Mouse (Mus musculus) embryonic facial prominence, embryonic 14.5 days (tissue): ENCODE data around the gene Tgfbr3. TPM values are rescaled to one million over a fixed set of nuclear protein-coding genes. Genes with fewer than 3 reads are reported as not detected.
A peak's percentile ranks its signal among the peaks of the same experiment; 100 is the strongest.

Experiments
- ATAC-seq: fragments of 200-750 bp; cut with Nextera tagmentation; 2 replicates; pipeline ENCODE4 v1.8.0; 2017; ENCODE audit warnings: low read depth, moderate number of reproducible peaks, moderate TSS enrichment
- DNase-seq: peaks from one replicate; pipeline ENCODE4 v3.0.0-alpha.2; 2015; ENCODE audit warnings: low spot score
- H3K27ac ChIP-seq: fragments of 300-500 bp; sonication (generic); replicated peaks from 2 replicates; pipeline ENCODE4 v1.5.1; 2014; ENCODE audit warnings: low read depth, mild to moderate bottlenecking, low read length, moderate library complexity
- H3K27me3 ChIP-seq: fragments of 300-500 bp; sonication (generic); replicated peaks from 2 replicates; pipeline ENCODE4 v1.6.1; 2014; ENCODE audit warnings: low read length; ENCODE audit not compliant: control insufficient read depth, insufficient read depth
- H3K36me3 ChIP-seq: fragments of 300-500 bp; sonication (generic); 2 replicates; pipeline ENCODE4 v1.6.1; 2014; ENCODE audit warnings: low read length, mixed read lengths; ENCODE audit not compliant: control insufficient read depth, insufficient read depth
- H3K4me1 ChIP-seq: fragments of 300-500 bp; sonication (generic); 2 replicates; pipeline ENCODE4 v1.6.1; 2014; ENCODE audit warnings: antibody characterized with exemption, low read length; ENCODE audit not compliant: control insufficient read depth, insufficient read depth
- H3K4me2 ChIP-seq: fragments of 300-500 bp; sonication (generic); 2 replicates; pipeline ENCODE4 v1.6.1; 2014; ENCODE audit warnings: low read depth, mild to moderate bottlenecking, low read length, moderate library complexity, mixed read lengths
- H3K4me3 ChIP-seq: fragments of 300-500 bp; sonication (generic); 2 replicates; pipeline ENCODE4 v1.5.1; 2014; ENCODE audit warnings: low read depth, mild to moderate bottlenecking, low read length
- H3K9ac ChIP-seq: fragments of 300-500 bp; sonication (generic); 2 replicates; pipeline ENCODE4 v1.6.1; 2014; ENCODE audit warnings: low read depth, mild to moderate bottlenecking, low read length, moderate library complexity, mixed read lengths
- H3K9me3 ChIP-seq: fragments of 300-500 bp; sonication (generic); 2 replicates; pipeline ENCODE4 v1.6.1; 2016; ENCODE audit warnings: low read length; ENCODE audit not compliant: control insufficient read depth
- WGBS: fragments of 180-500 bp; shearing (Covaris S2); extraction: QIAGEN DNeasy Blood & Tissue Kit; methylation state at CpG from one replicate; pipeline ENCODE4 v1.1.7; 2014; 5-methylcytosine and 5-hydroxymethylcytosine counted together
- polyA plus RNA-seq: library from polyadenylated mRNA; unstranded; fragments of >200 nt; fragmentation: Nextera tagmentation; extraction: Ambion mirVana; gene quantifications from 2 replicates; pipeline ENCODE4 v1.2.1, GENCODE M21; 2014

The Tgfbr3 gene
- polyA plus RNA-seq, 1 experiment from 2014 or later = 36.5 TPM

GRCm38 (mm10) chr5:107202801-107203559 is 86.4 kb downstream of the Tgfbr3 start:
- Histone ChIP-seq H3K4me2 (no peak overlapping the region), H3K9ac (no peak overlapping the region), H3K4me3 (no peak overlapping the region), H3K27me3 (no peaks in the 10 kb centered on the region), H3K9me3 (no peaks in the 10 kb centered on the region), H3K4me1 (peaks cover 53% of the 10 kb centered on the region), H3K27ac (peak overlapping the region; percentile 63), H3K36me3 (peaks cover 9% of the 10 kb centered on the region; the same call in 1 of the 2 replicates)
- ATAC-seq (no peak), DNase-seq (peak; percentile 50)
- WGBS = 21% methylated on average over 8 of the region's 8 CpGs

GRCm38 (mm10) chr5:107201509-107202182 is 87.8 kb downstream of the Tgfbr3 start:
- Histone ChIP-seq H3K4me1 (peaks cover 52% of the 10 kb centered on the region), H3K27ac (peak overlapping the region; percentile 88), H3K9ac (no peak overlapping the region), H3K36me3 (peaks cover 9% of the 10 kb centered on the region; the same call in 1 of the 2 replicates), H3K4me2 (no peak overlapping the region), H3K4me3 (no peak overlapping the region), H3K9me3 (no peaks in the 10 kb centered on the region), H3K27me3 (no peaks in the 10 kb centered on the region)
- whole genome bisulfite sequencing = 50% methylated on average over 9 of the region's 9 CpGs
- ATAC-seq (no peak), DNase-seq (no peak)

- peaks cover 59% of the 10 kb centered on the region for H3K4me1 ChIP-seq
- H3K4me2 ChIP-seq = 0 out of 2 replicates have a peak overlapping the region, but pooled peaks have one; percentile 11
- peak overlapping the region; percentile 88 for H3K27ac ChIP-seq
- DNase-seq = peak; percentile 68
- no peaks in the 10 kb centered on the region for H3K27me3 ChIP-seq
- peaks cover 5% of the 10 kb centered on the region; the same call in 1 of the 2 replicates for H3K36me3 ChIP-seq
- ATAC-seq = no peak
- 31% methylated on average over 12 of the region's 12 CpGs for WGBS
- H3K4me3 ChIP-seq = no peak overlapping the region
- no peak overlapping the region for H3K9ac ChIP-seq
- H3K9me3 ChIP-seq = no peaks in the 10 kb centered on the region
Observed at GRCm38 (mm10) chr5:107200853-107201341, 88.5 kb downstream of the Tgfbr3 start.

GRCm38 (mm10) chr5:107200221-107200635 is 89.2 kb downstream of the Tgfbr3 start:
- DNase-seq = peak; percentile 86
- peak overlapping the region; percentile 13; the same call in 1 of the 2 replicates for H3K4me2 ChIP-seq

GRCm38 (mm10) chr5:107195751-107196395 is 93.6 kb downstream of the Tgfbr3 start:
- Histone ChIP-seq H3K4me1 (peaks cover 45% of the 10 kb centered on the region), H3K36me3 (no peaks in the 10 kb centered on the region), H3K4me3 (no peak overlapping the region), H3K27me3 (no peaks in the 10 kb centered on the region), H3K9me3 (no peaks in the 10 kb centered on the region), H3K9ac (no peak overlapping the region), H3K4me2 (peak overlapping the region; percentile 15; the same call in 1 of the 2 replicates), H3K27ac (peak overlapping the region; percentile 71)
- WGBS = 18% methylated on average over 12 of the region's 12 CpGs
- ATAC-seq = peak; percentile 81
- peak; percentile 93 for DNase-seq

More at GRCm38 (mm10) chr5:107200221-107200635, 89.2 kb downstream of the Tgfbr3 start:
- Histone ChIP-seq H3K36me3 (no peaks in the 10 kb centered on the region), H3K9me3 (no peaks in the 10 kb centered on the region), H3K4me1 (peaks cover 66% of the 10 kb centered on the region), H3K27me3 (no peaks in the 10 kb centered on the region), H3K27ac (peak overlapping the region; percentile 88), H3K9ac (0 out of 2 replicates have a peak overlapping the region, but pooled peaks have one; percentile 10), H3K4me3 (no peak overlapping the region)
- ATAC-seq = peak; percentile 76
- WGBS = 29% methylated on average over 10 of the region's 10 CpGs

GRCm38 (mm10) chr5:107193160-107193559 is 96.3 kb downstream of the Tgfbr3 start:
- no peaks in the 10 kb centered on the region for H3K36me3 ChIP-seq
- H3K9ac ChIP-seq = no peak overlapping the region
- H3K9me3 ChIP-seq = no peaks in the 10 kb centered on the region
- 81% methylated on average over 9 of the region's 9 CpGs for WGBS
- no peak overlapping the region for H3K4me2 ChIP-seq
- H3K4me3 ChIP-seq = no peak overlapping the region
- no peaks in the 10 kb centered on the region for H3K27me3 ChIP-seq
- ATAC-seq = no peak
- no peak for DNase-seq
- H3K4me1 ChIP-seq = peaks cover 30% of the 10 kb centered on the region
- H3K27ac ChIP-seq = no peak overlapping the region

- H3K4me3 ChIP-seq = no peak overlapping the region
- H3K4me1 ChIP-seq = peaks cover 30% of the 10 kb centered on the region
- no peaks in the 10 kb centered on the region for H3K36me3 ChIP-seq
- no peaks in the 10 kb centered on the region for H3K27me3 ChIP-seq
- H3K27ac ChIP-seq = no peak overlapping the region; the same call in 1 of the 2 replicates
- no peaks in the 10 kb centered on the region for H3K9me3 ChIP-seq
- H3K4me2 ChIP-seq = no peak overlapping the region
- DNase-seq (no peak), ATAC-seq (no peak)
- no peak overlapping the region for H3K9ac ChIP-seq
- WGBS = 76% methylated on average over 7 of the region's 7 CpGs
Observed at GRCm38 (mm10) chr5:107192372-107192771, 97.1 kb downstream of the Tgfbr3 start.

- no peak overlapping the region for H3K4me2 ChIP-seq
- no peaks in the 10 kb centered on the region for H3K36me3 ChIP-seq
- H3K27ac ChIP-seq = no peak overlapping the region
- H3K9me3 ChIP-seq = no peaks in the 10 kb centered on the region
- peaks cover 9% of the 10 kb centered on the region; the same call in 1 of the 2 replicates for H3K4me1 ChIP-seq
- no peak for ATAC-seq
- 70% methylated on average over 10 of the region's 10 CpGs for WGBS
- H3K9ac ChIP-seq = no peak overlapping the region
- H3K27me3 ChIP-seq = no peaks in the 10 kb centered on the region
- H3K4me3 ChIP-seq = no peak overlapping the region
- DNase-seq = no peak
Observed at GRCm38 (mm10) chr5:107188551-107188950, 100.9 kb downstream of the Tgfbr3 start.
